Mouse (Mus musculus): ENCODE measurements around the gene Dydc2. TPM values are rescaled to one million over a fixed set of nuclear protein-coding genes. Genes with fewer than 3 reads are reported as not detected.

Gene Dydc2
- polyA plus RNA-seq (2012; rRNA removed), result not detected in 2 replicates

GRCm38 (mm10) chr14:41069108-41069507 is at the start of gene Dydc2:
Gene Dydc2, minus strand, starts transcription at chr14:41069208.

GRCm38 (mm10) chr14:41104853-41105444 is 35.9 kb upstream of the Dydc2 start, which contains the start of gene Mat1a:
Gene Mat1a, plus strand, starts transcription at chr14:41105035.

DNA sequence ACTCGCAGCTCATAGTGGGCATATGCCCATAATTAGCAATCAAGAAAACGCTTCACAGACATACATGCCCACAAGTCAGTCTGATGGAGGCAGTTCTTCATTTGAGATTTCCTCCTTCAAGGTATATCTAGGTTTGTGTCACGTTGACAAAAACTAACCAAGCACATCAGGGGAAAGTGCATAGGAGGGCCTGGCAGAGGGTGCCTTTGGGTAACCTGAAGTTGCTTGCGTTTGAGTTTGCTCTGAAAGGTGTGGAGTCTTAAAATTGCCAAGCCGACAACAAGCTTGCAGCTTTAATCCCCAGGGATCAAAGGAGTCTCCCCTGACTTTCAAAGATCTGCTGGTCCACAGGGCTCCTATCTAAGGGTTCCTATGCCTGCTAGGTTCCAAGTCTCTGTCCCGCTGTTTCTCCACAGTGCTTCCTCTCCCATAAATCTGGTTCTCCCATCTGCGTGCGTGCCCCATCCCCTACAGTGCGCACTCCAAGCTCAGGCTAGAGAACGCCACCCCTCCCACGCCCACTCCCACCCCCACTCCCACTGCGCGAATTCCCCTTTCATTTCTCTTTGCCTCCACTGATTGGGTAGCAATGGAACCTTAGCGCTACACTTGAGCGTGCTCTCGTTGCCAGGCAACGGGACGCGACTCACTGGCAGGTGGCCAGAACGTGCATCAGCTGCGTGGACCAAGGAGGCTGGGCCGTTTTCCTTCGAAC is 3.4 kb upstream of the Dydc2 start, which contains the start of gene Dydc1:
Gene Dydc1, plus strand, starts transcription at position 683 of the 715 bp plus-strand sequence.

DNA sequence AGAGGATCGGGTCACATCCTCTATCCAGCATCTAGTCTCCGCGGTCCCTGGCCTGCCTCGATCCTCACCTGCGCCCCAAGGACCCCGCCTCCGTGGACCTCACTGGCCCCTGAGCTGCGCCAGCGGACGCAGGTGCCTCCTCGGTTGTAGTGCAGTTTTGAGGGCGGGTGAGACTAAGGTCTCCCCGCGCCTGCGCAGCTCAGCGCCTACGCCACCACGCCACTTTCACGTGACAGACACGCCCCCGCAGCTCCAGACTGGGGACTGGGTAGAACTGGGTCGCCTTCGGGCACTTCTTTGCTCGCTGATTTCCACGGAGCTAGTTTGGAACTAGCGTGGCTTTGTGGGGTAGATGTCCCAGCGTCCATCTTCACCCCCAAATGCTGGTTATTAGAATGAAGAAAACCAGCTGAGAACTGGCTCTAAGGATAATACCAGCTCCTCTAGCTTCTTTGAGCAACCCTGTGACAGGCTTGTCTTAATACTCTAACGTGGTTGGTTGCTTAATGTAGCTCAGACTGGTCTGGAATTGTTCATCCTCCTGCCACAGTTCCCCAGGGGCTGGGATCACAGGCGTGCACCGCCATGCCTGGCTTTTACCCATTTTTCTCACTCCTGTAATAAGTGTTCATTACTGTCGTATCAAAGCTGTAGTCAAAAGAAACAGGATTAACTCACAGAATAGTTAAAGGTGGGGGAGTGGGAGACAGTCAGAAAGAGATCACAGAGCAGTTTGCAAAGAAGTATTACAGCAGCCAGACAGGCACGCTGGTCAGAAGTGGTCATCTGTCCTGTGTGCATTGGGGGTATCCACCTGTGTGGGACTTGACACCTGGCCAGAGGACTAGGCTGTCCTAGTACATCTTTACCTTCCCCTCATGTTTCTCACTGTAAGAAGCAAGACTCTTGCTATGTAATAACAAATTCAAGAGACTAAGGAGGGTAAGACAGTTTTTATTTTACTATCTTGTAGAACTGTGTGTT is 55.1 kb downstream of the Dydc2 start, which contains the start of gene Fam213a:
Gene Fam213a, minus strand, starts transcription at position 159 of the 984 bp plus-strand sequence.

Other genes with a start within 250 kb of the Dydc2 start
- gene Sh2d4b, start 175.9 kb downstream of the Dydc2 start, polyA plus RNA-seq (2012; rRNA removed), result 0.08 and 0.17 TPM in 2 replicates
- 37.8 and 40.6 TPM in 2 replicates for gene Tspan14, start 102.4 kb downstream of the Dydc2 start, polyA plus RNA-seq (2012; rRNA removed)
- 3.6 and 5.7 TPM in 2 replicates for gene Fam213a, start 55.4 kb downstream of the Dydc2 start, polyA plus RNA-seq (2012; rRNA removed)
- not detected in 2 replicates for gene Dydc1, start 3.7 kb upstream of the Dydc2 start, polyA plus RNA-seq (2012; rRNA removed)
- gene Mat1a, start 35.8 kb upstream of the Dydc2 start, polyA plus RNA-seq (2012; rRNA removed), result 0.14 and 0.42 TPM in 2 replicates
- gene Sftpa1, start 62.6 kb upstream of the Dydc2 start, polyA plus RNA-seq (2012; rRNA removed), result 0.19 TPM in 1 of 2 replicates, not detected in the other
- gene Mbl1, start 82.2 kb upstream of the Dydc2 start, polyA plus RNA-seq (2012; rRNA removed), result not detected in 2 replicates
- gene Sftpd, start 115.9 kb upstream of the Dydc2 start, polyA plus RNA-seq (2012; rRNA removed), result not detected in 2 replicates
- not detected in 2 replicates for gene Gm2832, start 209.6 kb upstream of the Dydc2 start, polyA plus RNA-seq (2012; rRNA removed)

Measured in colon, adult 2 months (tissue).